Mouse (Mus musculus) thymus, adult 2 months (tissue): Measurements from ENCODE around the gene Spata16. TPM values are rescaled to one million over a fixed set of nuclear protein-coding genes. Genes with fewer than 3 reads are reported as not detected.

Experiments used
- DNase-seq: peaks from one replicate; pipeline ENCODE4 v3.0.0; 2021
- H3K27ac ChIP-seq: fragments of 200-500 bp; 2 replicates; pipeline ENCODE4 v1.5.1; 2012; ENCODE audit warnings: low read length, control low read depth; ENCODE audit not compliant: control insufficient read depth, insufficient read depth
- H3K27me3 ChIP-seq: fragments of 200-500 bp; 2 replicates; pipeline ENCODE4 v1.6.1; 2012; ENCODE audit warnings: mild to moderate bottlenecking, low read length, moderate library complexity, mixed read lengths; ENCODE audit not compliant: control insufficient read depth, insufficient read depth
- H3K36me3 ChIP-seq: fragments of 200-500 bp; 2 replicates; pipeline ENCODE4 v1.6.1; 2012; ENCODE audit warnings: mild to moderate bottlenecking, low read length, moderate library complexity; ENCODE audit not compliant: control insufficient read depth, insufficient read depth
- H3K4me1 ChIP-seq: fragments of 200-500 bp; replicated peaks from 2 replicates; pipeline ENCODE4 v1.6.1; 2012; ENCODE audit warnings: low read length; ENCODE audit not compliant: control insufficient read depth, insufficient read depth
- H3K4me3 ChIP-seq: fragments of 200-500 bp; 2 replicates; pipeline ENCODE4 v1.5.1; 2012; ENCODE audit warnings: mild to moderate bottlenecking, low read length, control low read depth, moderate library complexity; ENCODE audit not compliant: control insufficient read depth, insufficient read depth
- CTCF ChIP-seq: fragments of 200-500 bp; IDR thresholded peaks from 2 replicates; pipeline ENCODE4 v1.5.1; 2012; ENCODE audit warnings: mild to moderate bottlenecking, control low read depth, low read length, moderate library complexity, borderline replicate concordance; ENCODE audit not compliant: control insufficient read depth, poor library complexity, insufficient read depth; ENCODE audit errors: extremely low read depth
- POLR2A ChIP-seq: fragments of 200-500 bp; IDR thresholded peaks from 2 replicates; pipeline ENCODE4 v1.6.1; 2012; ENCODE audit warnings: mild to moderate bottlenecking, low read length, control low read depth, moderate library complexity; ENCODE audit not compliant: control insufficient read depth, poor library complexity, insufficient read depth; ENCODE audit errors: extremely low read depth
- WGBS: fragments of 180-500 bp; shearing (Covaris S2); methylation state at CpG from one replicate; pipeline ENCODE4 v1.1.7; 2018; 5-methylcytosine and 5-hydroxymethylcytosine counted together
- polyA plus RNA-seq: library from polyadenylated mRNA; depleted of rRNA; stranded (reverse); fragments of >200 nt; gene quantifications from 2 replicates; pipeline ENCODE4 v1.2.3, GENCODE M21; 2012

The Spata16 gene
- polyA plus RNA-seq, 1 experiment = not detected

DNA sequence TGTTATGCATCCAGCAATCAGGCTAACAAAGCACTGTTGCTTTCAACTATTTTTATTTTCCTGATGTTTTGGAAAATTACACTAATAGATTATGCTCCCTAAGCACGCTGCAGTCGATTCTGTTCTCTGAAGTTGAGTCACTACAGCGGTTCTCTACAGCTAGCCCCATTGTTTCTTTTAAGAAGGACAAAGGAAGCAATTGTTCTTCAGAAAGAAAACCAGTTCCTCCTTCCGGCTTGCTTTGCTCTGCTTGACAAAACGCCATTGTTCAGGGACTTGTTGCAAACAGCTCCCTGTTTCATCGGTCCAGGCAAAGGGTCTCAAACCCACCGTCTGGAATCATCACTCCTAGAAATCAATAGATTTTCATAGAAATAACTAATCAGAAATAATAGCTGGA, 283.6 kb downstream of the Spata16 start:
- no peak for TF ChIP-seq CTCF
- TF ChIP-seq POLR2A = no peak
- Histone ChIP-seq H3K36me3 (no peaks in the 10 kb centered on the region), H3K27me3 (no peaks in the 10 kb centered on the region), H3K4me3 (no peak overlapping the region), H3K4me1 (no peaks in the 10 kb centered on the region), H3K27ac (no peak overlapping the region)
- DNase-seq = no peak
- WGBS = 42% methylated on average over 7 of the region's 7 CpGs

DNA sequence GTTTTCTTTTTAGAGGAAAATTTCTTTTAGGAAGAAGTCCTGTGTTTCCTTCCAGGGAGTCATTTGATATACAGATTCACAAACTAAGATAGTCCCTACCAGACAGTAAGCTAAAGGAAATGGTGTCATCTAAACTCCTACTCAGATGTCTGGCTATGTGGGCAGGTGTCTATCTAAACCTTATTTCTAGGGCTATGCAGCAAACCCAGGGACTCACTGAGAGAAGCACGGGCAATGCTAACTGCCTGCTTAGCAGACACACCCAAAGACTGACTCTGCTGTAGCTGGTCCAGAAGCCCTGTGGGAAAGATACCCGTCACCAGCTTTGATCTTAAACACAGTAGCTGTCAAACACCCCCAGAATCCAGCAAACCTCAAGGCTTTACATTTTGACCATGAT, 284.2 kb downstream of the Spata16 start:
- no peak overlapping the region for H3K4me3 ChIP-seq
- H3K27me3 ChIP-seq = no peaks in the 10 kb centered on the region
- no peak for DNase-seq
- no peak overlapping the region for H3K27ac ChIP-seq
- no peaks in the 10 kb centered on the region for H3K36me3 ChIP-seq
- H3K4me1 ChIP-seq = no peaks in the 10 kb centered on the region
- no peak for TF ChIP-seq POLR2A
- no peak for TF ChIP-seq CTCF
- WGBS = 96% methylated on average over 2 of the region's 2 CpGs

DNA sequence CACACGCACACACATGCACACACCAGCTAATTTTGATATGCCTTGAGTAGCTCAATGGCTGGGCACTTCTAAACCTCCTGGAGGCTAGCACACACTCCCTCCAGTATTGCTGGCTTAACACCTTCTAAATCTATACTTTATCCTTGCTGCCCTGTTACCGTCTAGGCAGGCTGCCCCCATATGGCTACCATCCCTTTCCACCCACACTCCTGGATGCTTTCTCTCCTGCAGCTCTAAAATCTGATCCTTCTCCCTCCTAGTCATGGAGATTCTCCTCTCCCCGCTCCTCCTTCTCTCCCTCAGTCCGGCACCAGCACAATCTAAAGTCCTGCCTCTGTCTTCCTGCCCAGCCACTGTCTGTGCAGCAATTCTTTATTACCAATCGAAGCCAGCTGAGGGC, 286.0 kb downstream of the Spata16 start:
- Histone ChIP-seq H3K36me3 (no peaks in the 10 kb centered on the region), H3K27me3 (no peaks in the 10 kb centered on the region), H3K4me3 (no peak overlapping the region), H3K4me1 (no peaks in the 10 kb centered on the region), H3K27ac (no peak overlapping the region)
- no peak for DNase-seq
- WGBS = 94% methylated on average over 5 of the region's 5 CpGs
- TF ChIP-seq CTCF (no peak), POLR2A (no peak)

DNA sequence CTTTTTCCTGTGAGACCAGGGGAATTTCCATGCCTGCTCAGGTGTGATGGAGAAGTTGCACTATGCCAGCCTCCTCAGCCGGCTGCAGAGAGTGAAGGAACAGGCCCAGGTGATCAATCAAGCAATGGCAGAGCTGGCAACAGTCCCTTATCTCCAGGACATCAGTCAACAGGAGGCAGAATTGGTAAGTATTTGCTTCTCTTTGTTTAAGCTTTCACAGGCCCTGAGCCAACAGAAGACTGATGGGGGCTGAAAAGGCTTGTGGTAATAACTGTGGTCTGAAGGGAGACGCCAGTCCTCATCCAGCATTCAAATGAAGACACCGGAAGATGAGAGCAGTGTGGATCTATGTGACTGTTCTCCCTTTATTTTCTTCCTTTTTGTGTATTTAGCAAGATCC, 286.8 kb downstream of the Spata16 start:
- H3K4me1 ChIP-seq = no peaks in the 10 kb centered on the region
- no peak overlapping the region for H3K27ac ChIP-seq
- WGBS = 65% methylated on average over 3 of the region's 3 CpGs
- DNase-seq = no peak
- H3K4me3 ChIP-seq = no peak overlapping the region
- H3K36me3 ChIP-seq = no peaks in the 10 kb centered on the region
- TF ChIP-seq CTCF (no peak), POLR2A (no peak)
- H3K27me3 ChIP-seq = no peaks in the 10 kb centered on the region

DNA sequence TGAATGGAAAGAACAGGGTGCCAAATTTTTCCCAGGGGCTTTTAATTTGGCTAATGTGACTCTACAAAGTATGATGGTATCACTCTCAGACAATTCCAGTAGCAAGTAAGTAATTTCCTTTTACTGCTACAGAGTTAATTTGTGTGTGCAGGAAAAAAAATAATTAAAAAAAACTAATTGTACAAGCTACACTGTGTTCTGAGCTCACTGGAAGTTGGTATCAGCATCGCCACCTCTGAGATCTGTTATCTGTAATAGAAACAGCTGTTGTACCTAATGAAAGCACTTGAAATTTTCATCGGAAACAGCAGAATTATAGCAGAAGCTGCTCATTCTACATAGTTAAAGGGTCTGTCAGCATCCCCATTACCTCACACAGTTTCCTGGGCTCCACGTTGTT, 295.7 kb downstream of the Spata16 start:
- Histone ChIP-seq H3K27me3 (no peaks in the 10 kb centered on the region), H3K36me3 (no peaks in the 10 kb centered on the region), H3K27ac (no peak overlapping the region), H3K4me3 (no peak overlapping the region), H3K4me1 (no peaks in the 10 kb centered on the region)
- no peak for DNase-seq
- TF ChIP-seq CTCF (no peak), POLR2A (no peak)
- WGBS = 90% methylated on average over 3 of the region's 3 CpGs

DNA sequence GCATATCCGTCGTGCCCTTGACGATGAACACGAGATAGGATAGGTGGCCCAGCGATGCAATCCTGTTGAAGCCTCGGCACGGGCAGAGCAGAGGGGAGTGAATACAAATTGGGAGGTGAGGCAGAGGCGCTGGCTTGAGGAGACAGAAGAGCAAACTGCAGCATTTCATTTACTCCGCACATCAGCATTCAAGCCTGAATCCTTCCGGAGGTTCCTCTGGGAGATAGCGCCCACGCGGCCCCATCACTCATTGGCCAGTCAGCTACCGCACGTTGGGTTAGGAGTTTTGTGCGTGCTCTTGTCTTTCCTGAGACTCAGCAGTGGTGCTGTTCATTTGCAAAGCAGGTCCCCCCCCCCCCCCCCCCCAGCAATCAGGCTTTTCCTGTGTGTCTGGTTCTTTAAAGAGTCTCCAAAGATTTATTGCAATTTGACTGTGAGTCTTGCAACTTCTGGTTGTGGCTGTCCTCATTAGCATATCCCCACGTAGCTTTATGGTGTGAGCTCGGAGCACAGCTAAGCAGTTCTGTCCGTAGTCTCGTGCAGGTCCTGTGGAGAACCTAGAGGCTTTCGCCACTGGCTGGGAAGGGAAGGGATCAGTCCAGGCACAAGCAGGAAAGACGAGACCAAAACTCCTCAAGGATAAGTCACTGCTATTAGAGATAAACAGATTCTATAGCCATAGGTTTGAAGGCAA, 299.6 kb downstream of the Spata16 start:
- no peak overlapping the region for H3K4me3 ChIP-seq
- no peak for DNase-seq
- H3K27me3 ChIP-seq = no peaks in the 10 kb centered on the region
- H3K4me1 ChIP-seq = no peaks in the 10 kb centered on the region
- no peak for TF ChIP-seq POLR2A
- no peak for TF ChIP-seq CTCF
- no peak overlapping the region for H3K27ac ChIP-seq
- WGBS = 72% methylated on average over 22 of the region's 22 CpGs
- no peaks in the 10 kb centered on the region for H3K36me3 ChIP-seq

DNA sequence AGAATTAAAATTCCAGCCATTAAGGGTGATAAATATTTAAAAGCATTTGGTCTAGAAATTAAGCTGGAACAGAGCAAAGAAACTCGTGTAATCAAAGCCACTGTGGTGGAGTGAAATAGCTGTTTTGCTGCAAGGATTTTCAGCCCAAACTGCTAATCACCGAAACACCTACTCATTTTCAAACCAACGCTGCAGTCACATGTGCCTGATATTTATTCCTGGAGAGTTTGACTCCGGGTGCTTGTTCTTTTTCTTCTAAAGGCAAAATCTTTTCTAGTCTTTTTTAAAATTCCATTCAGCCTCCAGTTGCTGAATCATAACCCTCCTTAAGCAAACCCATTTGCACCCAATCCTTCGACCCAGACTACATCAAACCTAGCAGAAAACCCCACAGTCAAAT, 329.4 kb downstream of the Spata16 start:
- Histone ChIP-seq H3K36me3 (no peaks in the 10 kb centered on the region), H3K27me3 (no peaks in the 10 kb centered on the region), H3K4me1 (no peaks in the 10 kb centered on the region), H3K4me3 (no peak overlapping the region), H3K27ac (no peak overlapping the region)
- TF ChIP-seq POLR2A = no peak
- no peak for TF ChIP-seq CTCF
- DNase-seq = no peak
- 85% methylated on average over 5 of the region's 5 CpGs for WGBS
